Mouse (Mus musculus) midbrain, embryonic 15.5 days (tissue): Measurements from ENCODE around the gene Il23a. TPM values are rescaled to one million over a fixed set of nuclear protein-coding genes. Genes with fewer than 3 reads are reported as not detected.
"Not testable (repeated sequence)": the region's sequence is repeated elsewhere in the genome, so short reads cannot be mapped to it uniquely, and the experiment has no call there.

Source experiments
- ATAC-seq: fragments of 200-750 bp; cut with Nextera tagmentation; replicated peaks from 2 replicates; pipeline ENCODE4 v1.8.0; 2017; ENCODE audit warnings: moderate TSS enrichment
- H3K27ac ChIP-seq: fragments of 300-500 bp; sonication (generic); 2 replicates; pipeline ENCODE4 v1.5.1; 2015; ENCODE audit warnings: mild to moderate bottlenecking, inconsistent platforms
- H3K27me3 ChIP-seq: fragments of 300-500 bp; sonication (generic); replicated peaks from 2 replicates; pipeline ENCODE4 v1.6.1; 2015; ENCODE audit warnings: inconsistent platforms
- H3K36me3 ChIP-seq: fragments of 300-500 bp; sonication (generic); replicated peaks from 2 replicates; pipeline ENCODE4 v1.6.1; 2015; ENCODE audit warnings: inconsistent platforms
- H3K4me1 ChIP-seq: fragments of 300-500 bp; sonication (generic); 2 replicates; pipeline ENCODE4 v1.6.1; 2015; ENCODE audit warnings: inconsistent platforms
- H3K4me2 ChIP-seq: fragments of 300-500 bp; sonication (generic); 2 replicates; pipeline ENCODE4 v1.6.1; 2015; ENCODE audit warnings: inconsistent platforms, mild to moderate bottlenecking, moderate library complexity
- H3K4me3 ChIP-seq: fragments of 300-500 bp; sonication (generic); 2 replicates; pipeline ENCODE4 v1.5.1; 2015; ENCODE audit warnings: mild to moderate bottlenecking, inconsistent platforms
- H3K9ac ChIP-seq: fragments of 300-500 bp; sonication (generic); 2 replicates; pipeline ENCODE4 v1.6.1; 2015; ENCODE audit warnings: mild to moderate bottlenecking, inconsistent platforms
- H3K9me3 ChIP-seq: fragments of 300-500 bp; sonication (generic); 2 replicates; pipeline ENCODE4 v1.6.1; 2016; ENCODE audit warnings: inconsistent platforms
- WGBS: fragments of 180-500 bp; shearing (Covaris S2); methylation state at CpG from one replicate; pipeline ENCODE4 v1.1.7; 2015; ENCODE audit warnings: mixed read lengths; 5-methylcytosine and 5-hydroxymethylcytosine counted together
- polyA plus RNA-seq: library from polyadenylated mRNA; unstranded; fragments of >200 nt; fragmentation: Nextera tagmentation; extraction: Ambion mirVana; gene quantifications from 2 replicates; pipeline ENCODE4 v1.2.1, GENCODE M21; 2015

The Il23a gene
- polyA plus RNA-seq, 1 experiment from 2014 or later = not detected

DNA sequence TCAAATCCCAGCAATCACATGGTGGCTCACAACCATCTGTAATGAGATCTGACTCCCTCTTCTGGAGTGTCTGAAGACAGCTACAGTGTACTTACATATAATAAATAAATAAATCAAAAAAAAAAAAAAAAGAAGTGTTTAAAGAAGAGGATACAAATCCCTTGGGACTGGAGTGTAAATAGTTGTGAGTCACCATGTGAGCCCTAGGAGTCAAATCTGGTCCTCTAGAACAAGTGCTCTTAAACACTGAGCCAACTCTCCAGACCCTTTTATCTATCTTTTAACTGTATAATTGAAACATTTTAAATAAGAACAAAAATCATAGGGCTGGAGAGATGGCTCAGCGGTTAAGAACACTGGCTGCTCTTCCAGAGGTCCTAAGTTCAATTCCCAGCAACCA, 23.2 kb downstream of the Il23a start:
- ATAC-seq, H3K27ac ChIP-seq, H3K9me3 ChIP-seq, H3K9ac ChIP-seq, H3K4me1 ChIP-seq, H3K4me3 ChIP-seq, H3K4me2 ChIP-seq, H3K27me3 ChIP-seq: not testable (repeated sequence)
- WGBS = 100% methylated on average over 1 of the region's 1 CpGs
- H3K36me3 ChIP-seq = peaks cover 16% of the 10 kb centered on the region; the same call in 1 of the 2 replicates

DNA sequence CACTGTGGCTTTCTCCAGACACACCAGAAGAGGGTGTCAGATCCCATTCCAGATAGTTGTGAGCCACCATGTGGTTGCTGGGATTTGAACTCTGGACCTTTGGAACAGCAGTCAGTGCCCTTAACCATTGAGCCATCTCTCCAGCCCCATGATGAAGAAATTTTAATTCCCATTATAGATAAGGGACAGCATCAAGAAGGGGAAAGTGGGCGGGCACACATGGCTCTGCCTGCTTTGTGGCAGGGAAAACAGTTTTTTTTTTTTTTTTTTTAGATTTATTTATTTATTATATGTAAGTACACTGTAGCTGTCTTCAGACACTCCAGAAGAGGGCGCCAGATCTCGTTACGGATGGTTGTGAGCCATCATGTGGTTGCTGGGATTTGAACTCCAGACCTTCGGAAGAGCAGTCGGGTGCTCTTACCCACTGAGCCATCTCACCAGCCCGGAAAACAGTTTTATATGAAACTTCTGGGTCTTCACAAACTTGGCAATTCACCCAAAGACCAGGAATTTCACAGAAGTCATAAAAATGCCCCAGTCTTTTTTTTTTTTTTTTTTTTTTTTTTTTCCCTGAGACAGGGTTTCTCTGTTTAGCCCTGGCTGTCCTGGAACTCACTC, 25.6 kb downstream of the Il23a start:
- H3K9ac ChIP-seq, H3K4me1 ChIP-seq, H3K36me3 ChIP-seq, ATAC-seq, H3K9me3 ChIP-seq, H3K4me2 ChIP-seq, H3K27ac ChIP-seq, H3K27me3 ChIP-seq, H3K4me3 ChIP-seq: not testable (repeated sequence)
- 88% methylated on average over 7 of the region's 7 CpGs for WGBS

DNA sequence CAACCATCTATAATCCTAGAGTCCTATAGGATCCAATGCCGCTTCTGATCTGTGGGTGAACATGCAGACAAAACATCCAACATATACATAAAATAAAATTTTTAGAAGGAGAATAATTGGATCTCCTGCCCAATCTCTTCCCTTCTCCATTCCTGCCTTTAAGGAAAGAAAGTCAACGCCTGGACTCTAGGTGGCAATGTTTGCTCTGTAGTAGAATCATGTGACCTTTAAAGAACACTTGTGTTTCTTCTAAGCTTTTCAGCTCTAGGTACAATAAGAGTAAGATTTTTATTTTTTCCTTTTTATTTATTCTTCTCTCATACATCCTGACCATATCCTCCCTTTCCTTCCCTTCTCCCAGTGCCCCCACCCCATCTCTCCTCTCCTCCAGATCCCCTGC, 26.7 kb downstream of the Il23a start:
- no peak overlapping the region for H3K27ac ChIP-seq
- no peaks in the 10 kb centered on the region for H3K27me3 ChIP-seq
- no peaks in the 10 kb centered on the region for H3K9me3 ChIP-seq
- no peak for ATAC-seq
- no peak overlapping the region for H3K4me2 ChIP-seq
- peaks cover 5% of the 10 kb centered on the region for H3K4me1 ChIP-seq
- 65% methylated on average over 2 of the region's 2 CpGs for WGBS
- 0 out of 2 replicates have a peak, but pooled peaks cover 3% of the 10 kb centered on the region for H3K36me3 ChIP-seq
- no peak overlapping the region for H3K9ac ChIP-seq
- no peak overlapping the region for H3K4me3 ChIP-seq

GRCm38 (mm10) chr10:128270866-128271265, 27.7 kb downstream of the Il23a start:
- H3K36me3 ChIP-seq = no peaks in the 10 kb centered on the region

GRCm38 (mm10) chr10:128270287-128270841, 28.2 kb downstream of the Il23a start, which contains the start of gene Stat2:
TSS of gene Stat2 (plus strand) at chr10:128270559.
- H3K27me3 ChIP-seq = no peaks in the 10 kb centered on the region
- ATAC-seq = peak; percentile 99
- H3K36me3 ChIP-seq = no peaks in the 10 kb centered on the region
- H3K4me1 ChIP-seq = peaks cover 5% of the 10 kb centered on the region
- under 1% methylated on average over 43 of the region's 43 CpGs for whole genome bisulfite sequencing
- H3K4me2 ChIP-seq = peak within 1 kb of the TSS; percentile 79
- H3K4me3 ChIP-seq = peak within 1 kb of the TSS; percentile 85
- H3K9me3 ChIP-seq = no peaks in the 10 kb centered on the region
- peak within 1 kb of the TSS; percentile 85 for H3K27ac ChIP-seq
- peak within 1 kb of the TSS; percentile 73 for H3K9ac ChIP-seq

More at GRCm38 (mm10) chr10:128270866-128271265, 27.7 kb downstream of the Il23a start:
- peak overlapping the region; percentile 85 for H3K4me3 ChIP-seq
- H3K9ac ChIP-seq = peak overlapping the region; percentile 73
- H3K4me1 ChIP-seq = peaks cover 5% of the 10 kb centered on the region
- H3K9me3 ChIP-seq = no peaks in the 10 kb centered on the region
- H3K27ac ChIP-seq = peak overlapping the region; percentile 85
- H3K4me2 ChIP-seq = peak overlapping the region; percentile 79
- no peaks in the 10 kb centered on the region for H3K27me3 ChIP-seq
- no peak for ATAC-seq
- WGBS = 44% methylated on average over 7 of the region's 7 CpGs

DNA sequence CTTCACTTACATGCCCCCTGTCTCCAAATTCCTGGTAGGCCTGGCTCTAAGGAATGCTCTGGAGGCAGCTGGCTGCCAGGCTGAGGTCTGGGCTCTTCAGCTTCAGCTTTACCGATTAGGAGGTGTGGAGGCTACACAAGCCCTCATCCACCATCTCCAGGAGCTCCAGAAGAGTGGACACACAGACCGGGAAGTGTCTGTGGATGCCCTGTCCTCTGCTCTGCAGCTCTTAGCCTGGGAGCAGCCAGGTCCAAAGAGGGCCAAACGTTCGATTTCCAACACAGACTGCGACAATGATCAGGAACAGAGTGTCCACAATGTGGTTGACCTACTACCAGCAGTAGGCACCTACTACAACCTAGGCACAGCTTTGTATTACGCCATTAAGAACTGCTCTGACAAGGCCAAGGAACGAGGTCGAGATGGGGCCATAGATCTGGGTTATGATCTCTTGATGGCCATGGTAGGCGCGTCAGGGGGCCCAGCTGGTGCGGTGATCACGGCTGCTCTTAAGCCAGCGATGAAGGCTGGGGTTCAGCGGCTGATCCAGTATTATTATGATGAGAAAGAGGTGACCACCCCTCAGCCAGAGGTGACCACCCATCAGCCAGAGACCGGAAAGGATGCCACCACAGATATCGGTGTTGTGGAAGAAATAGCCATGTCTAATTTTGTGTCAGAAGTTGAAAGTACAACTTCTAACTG, 29.2 kb downstream of the Il23a start:
- no peaks in the 10 kb centered on the region for H3K36me3 ChIP-seq
- H3K27ac ChIP-seq = no peak overlapping the region
- H3K4me2 ChIP-seq = peak overlapping the region; percentile 79; the same call in 1 of the 2 replicates
- no peak overlapping the region for H3K9ac ChIP-seq
- ATAC-seq = no peak
- H3K9me3 ChIP-seq = no peaks in the 10 kb centered on the region
- H3K4me3 ChIP-seq = 0 out of 2 replicates have a peak overlapping the region, but pooled peaks have one; percentile 85
- WGBS = 92% methylated on average over 16 of the region's 16 CpGs
- peaks cover 5% of the 10 kb centered on the region for H3K4me1 ChIP-seq
- H3K27me3 ChIP-seq = no peaks in the 10 kb centered on the region

DNA sequence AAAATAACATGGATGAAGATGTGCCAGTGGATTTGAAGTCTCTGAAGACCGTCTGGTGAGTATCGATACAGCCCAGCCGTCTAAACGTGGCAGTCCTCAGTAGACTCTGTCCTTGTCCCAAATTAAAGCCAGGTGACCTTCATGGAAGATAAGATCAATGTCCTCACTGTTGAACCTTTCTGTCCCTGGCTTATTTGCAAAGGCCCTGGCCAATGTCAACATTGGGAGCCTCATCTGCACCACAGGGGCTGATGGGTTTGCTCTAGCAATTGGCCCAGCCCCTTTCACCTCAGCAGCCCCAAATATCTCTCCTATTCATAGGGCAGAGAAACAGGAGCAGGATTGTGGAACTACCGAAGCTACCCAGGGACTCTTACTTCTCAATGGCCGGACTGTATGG, 30.2 kb downstream of the Il23a start, which contains the start of gene Apof:
TSS of gene Apof (plus strand) at position 301 of the 400 bp plus-strand sequence.
- Histone ChIP-seq H3K27me3 (no peaks in the 10 kb centered on the region), H3K4me2 (no peak within 1 kb of the TSS), H3K36me3 (no peaks in the 10 kb centered on the region), H3K4me3 (no peak within 1 kb of the TSS), H3K9me3 (no peaks in the 10 kb centered on the region), H3K27ac (no peak within 1 kb of the TSS), H3K9ac (no peak within 1 kb of the TSS), H3K4me1 (peaks cover 5% of the 10 kb centered on the region)
- WGBS = 89% methylated on average over 6 of the region's 6 CpGs
- ATAC-seq = no peak

DNA sequence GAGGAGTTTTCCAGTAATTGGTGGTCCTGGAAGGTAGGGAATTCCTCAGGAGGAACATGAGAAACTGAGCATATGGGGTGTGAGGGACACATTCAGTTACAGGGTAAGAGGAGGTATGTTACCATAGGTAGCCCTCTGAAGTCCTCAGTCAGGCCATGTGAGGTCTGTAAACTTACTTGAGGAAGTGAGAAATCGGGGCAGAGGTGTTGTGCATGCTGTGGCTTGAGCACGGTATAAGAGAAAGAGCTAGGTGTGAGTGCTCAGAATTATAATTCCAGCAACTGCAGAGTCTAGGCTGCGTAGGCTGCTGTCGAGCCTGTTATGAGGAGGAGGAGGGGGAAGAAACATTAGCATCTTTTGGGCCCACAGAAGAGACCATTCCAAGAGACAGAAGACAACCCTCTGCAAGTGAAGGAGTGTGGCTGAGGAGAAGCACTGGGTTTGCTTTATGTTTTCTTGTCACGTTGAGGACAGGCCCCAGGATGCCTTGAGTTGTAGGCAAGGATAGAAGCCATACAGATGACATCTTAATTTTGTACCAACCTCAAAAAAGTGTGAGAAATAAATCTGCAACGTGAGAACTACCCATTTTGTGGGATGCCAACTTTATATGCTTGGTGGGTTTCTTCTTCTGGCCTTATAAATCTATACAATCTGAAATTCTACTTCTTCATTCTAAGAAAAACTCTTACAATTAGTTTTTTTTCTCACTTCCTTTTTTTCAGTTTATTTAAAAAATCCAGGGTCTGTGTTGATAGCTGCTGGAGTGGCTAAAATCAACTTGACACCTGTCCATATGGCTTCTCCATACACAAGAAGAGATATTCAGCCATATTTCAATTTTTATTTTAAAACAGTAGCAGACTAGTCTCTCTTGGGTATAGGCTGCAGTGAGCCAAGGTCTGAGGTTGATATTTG, 34.9 kb downstream of the Il23a start:
- no peaks in the 10 kb centered on the region for H3K9me3 ChIP-seq
- no peaks in the 10 kb centered on the region for H3K36me3 ChIP-seq
- H3K4me3 ChIP-seq = no peak overlapping the region
- no peaks in the 10 kb centered on the region for H3K4me1 ChIP-seq
- no peak for ATAC-seq
- no peaks in the 10 kb centered on the region for H3K27me3 ChIP-seq
- H3K9ac ChIP-seq = no peak overlapping the region
- no peak overlapping the region for H3K27ac ChIP-seq
- H3K4me2 ChIP-seq = no peak overlapping the region
- 82% methylated on average over 6 of the region's 6 CpGs for WGBS

GRCm38 (mm10) chr10:128262300-128262699, 36.3 kb downstream of the Il23a start:
- Histone ChIP-seq H3K9ac (no peak overlapping the region), H3K36me3 (no peaks in the 10 kb centered on the region), H3K27me3 (no peaks in the 10 kb centered on the region), H3K4me2 (no peak overlapping the region), H3K27ac (no peak overlapping the region), H3K4me3 (no peak overlapping the region), H3K4me1 (no peaks in the 10 kb centered on the region), H3K9me3 (no peaks in the 10 kb centered on the region)
- WGBS = 77% methylated on average over 22 of the region's 22 CpGs
- no peak for ATAC-seq

- H3K4me2 ChIP-seq, H3K9ac ChIP-seq, H3K27me3 ChIP-seq, H3K36me3 ChIP-seq, H3K4me3 ChIP-seq, H3K9me3 ChIP-seq, H3K27ac ChIP-seq, ATAC-seq, H3K4me1 ChIP-seq: not testable (repeated sequence)
- WGBS = 88% methylated on average over 7 of the region's 7 CpGs
Observed at GRCm38 (mm10) chr10:128260376-128260775, 38.2 kb downstream of the Il23a start.

DNA sequence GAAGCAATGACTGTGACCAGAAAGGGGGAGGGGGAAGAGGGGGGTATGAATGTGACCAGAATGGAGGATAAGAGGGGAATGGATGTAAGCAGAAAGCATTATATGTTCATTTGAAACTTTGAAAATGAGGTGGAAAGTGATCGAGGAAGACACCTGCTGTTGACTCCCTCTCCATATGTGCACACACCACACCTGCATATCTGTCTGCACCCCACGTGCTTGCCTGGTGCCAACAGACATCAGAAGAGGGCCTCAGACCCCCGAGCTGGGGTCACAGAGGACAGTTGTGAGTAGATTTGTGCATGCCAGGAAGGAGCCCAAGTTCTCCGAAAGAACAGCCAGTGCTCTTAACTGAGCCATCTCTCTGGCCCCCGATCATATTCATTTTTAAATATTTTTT, 38.6 kb downstream of the Il23a start:
- H3K4me3 ChIP-seq = no peak overlapping the region
- WGBS = 87% methylated on average over 5 of the region's 5 CpGs

DNA sequence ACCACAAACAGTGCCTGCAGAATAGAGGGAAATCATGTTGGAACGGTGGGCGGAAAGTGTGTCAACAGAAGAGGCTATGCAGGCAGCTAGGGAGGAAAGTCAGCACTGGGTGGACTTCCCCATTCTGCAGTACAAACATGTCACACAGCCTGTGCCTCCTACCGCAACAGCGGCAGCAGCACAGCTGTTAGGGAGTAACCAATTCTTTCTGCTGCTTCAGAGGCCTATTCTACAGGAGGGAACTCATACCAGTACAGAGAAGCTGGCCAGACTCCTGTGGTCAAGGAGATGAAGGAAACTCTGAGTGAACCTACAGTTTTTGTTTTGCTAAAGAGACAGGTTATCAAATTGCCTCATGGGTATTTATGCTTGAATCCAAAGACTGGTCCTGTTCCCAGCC, 39.6 kb downstream of the Il23a start:
- 85% methylated on average over 4 of the region's 4 CpGs for WGBS
- no peaks in the 10 kb centered on the region for H3K27me3 ChIP-seq
- no peak for ATAC-seq
- no peaks in the 10 kb centered on the region for H3K36me3 ChIP-seq
- no peaks in the 10 kb centered on the region for H3K9me3 ChIP-seq
- no peaks in the 10 kb centered on the region for H3K4me1 ChIP-seq
- no peak overlapping the region for H3K27ac ChIP-seq
- H3K9ac ChIP-seq = no peak overlapping the region
- H3K4me2 ChIP-seq = no peak overlapping the region
- no peak overlapping the region for H3K4me3 ChIP-seq

More for the DNA sequence above, 38.6 kb downstream of the Il23a start:
- no peak for ATAC-seq
- Histone ChIP-seq H3K4me2 (no peak overlapping the region), H3K4me1 (no peaks in the 10 kb centered on the region), H3K9ac (no peak overlapping the region), H3K9me3 (no peaks in the 10 kb centered on the region), H3K36me3 (no peaks in the 10 kb centered on the region), H3K27me3 (no peaks in the 10 kb centered on the region), H3K27ac (no peak overlapping the region)
